Mouse (Mus musculus): ENCODE measurements around the gene Prodh2. TPM values are rescaled to one million over a fixed set of nuclear protein-coding genes. Genes with fewer than 3 reads are reported as not detected.

Gene Prodh2
- polyA plus RNA-seq, 1 experiment: not detected

- Histone ChIP-seq H3K4me1 (ENCODE audit: control insufficient read depth, insufficient read depth, low read length) (peaks cover 18% of the 10 kb centered on the region), H3K4me3 (ENCODE audit: insufficient read depth, low read depth, low read length) (peak overlapping the region; percentile 44), H3K27ac (ENCODE audit: insufficient read depth, low read depth, low read length) (peak overlapping the region; percentile 52)
- TF ChIP-seq POLR2A (IDR thresholded peaks at IDR 0.05; ENCODE audit: insufficient read depth, low read depth, low read length) (no peak), CTCF (IDR thresholded peaks at IDR 0.05; ENCODE audit: insufficient read depth, low read depth, low read length) (no peak)
- under 1% methylated on average over 23 of the region's 23 CpGs for WGBS
These were observed 59.7 kb downstream of the Prodh2 start for GRCm38 (mm10) chr7:30553021-30553589.

GRCm38 (mm10) chr7:30553810-30554584 lies 60.6 kb downstream of the Prodh2 start:
- TF ChIP-seq POLR2A (IDR thresholded peaks at IDR 0.05; ENCODE audit: insufficient read depth, low read depth, low read length) (no peak), CTCF (IDR thresholded peaks at IDR 0.05; ENCODE audit: insufficient read depth, low read depth, low read length) (no peak)
- no peak overlapping the region for H3K4me3 ChIP-seq (ENCODE audit: insufficient read depth, low read depth, low read length)
- H3K27ac ChIP-seq (ENCODE audit: insufficient read depth, low read depth, low read length): no peak overlapping the region
- 82% methylated on average over 22 of the region's 22 CpGs for WGBS
- peaks cover 23% of the 10 kb centered on the region for H3K4me1 ChIP-seq (ENCODE audit: control insufficient read depth, insufficient read depth, low read length)

DNA sequence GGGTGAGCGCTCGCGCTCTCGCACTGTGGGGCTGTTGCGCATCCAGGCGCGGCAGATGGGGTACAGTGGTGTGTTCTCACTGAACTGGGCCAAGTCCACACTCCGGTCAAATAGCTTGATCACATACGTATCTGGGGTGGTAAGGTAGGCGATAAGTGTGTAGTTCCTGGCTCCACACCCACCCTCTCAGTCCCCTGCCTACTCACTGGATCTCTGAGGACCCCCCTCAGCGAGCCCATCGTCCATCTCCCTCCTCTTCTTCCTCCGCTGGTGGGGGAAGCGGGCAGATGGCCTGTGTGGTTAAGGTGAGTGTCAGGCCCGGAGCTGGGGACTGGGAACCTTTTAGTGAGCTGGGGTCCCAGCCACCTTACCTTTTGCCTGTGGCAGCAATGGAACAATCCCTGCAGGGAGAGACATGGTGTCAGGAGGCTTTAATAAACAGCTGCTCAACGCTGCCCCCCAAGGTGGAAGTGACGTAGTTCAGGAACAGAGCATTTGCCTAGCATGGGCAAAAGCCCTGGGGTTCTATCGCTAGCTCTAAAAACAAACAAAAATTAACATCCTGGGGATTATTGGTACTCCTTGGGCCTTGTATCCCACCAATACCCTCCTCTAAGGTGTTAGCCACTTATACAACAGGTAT lies 63.6 kb downstream of the Prodh2 start:
- Histone ChIP-seq H3K4me1 (ENCODE audit: control insufficient read depth, insufficient read depth, low read length) (peaks cover 24% of the 10 kb centered on the region), H3K27ac (ENCODE audit: insufficient read depth, low read depth, low read length) (no peak overlapping the region), H3K4me3 (ENCODE audit: insufficient read depth, low read depth, low read length) (no peak overlapping the region)
- no peak for TF ChIP-seq CTCF (IDR thresholded peaks at IDR 0.05; ENCODE audit: insufficient read depth, low read depth, low read length)
- TF ChIP-seq POLR2A (IDR thresholded peaks at IDR 0.05; ENCODE audit: insufficient read depth, low read depth, low read length): no peak
- WGBS: 89% methylated on average over 18 of the region's 18 CpGs

DNA sequence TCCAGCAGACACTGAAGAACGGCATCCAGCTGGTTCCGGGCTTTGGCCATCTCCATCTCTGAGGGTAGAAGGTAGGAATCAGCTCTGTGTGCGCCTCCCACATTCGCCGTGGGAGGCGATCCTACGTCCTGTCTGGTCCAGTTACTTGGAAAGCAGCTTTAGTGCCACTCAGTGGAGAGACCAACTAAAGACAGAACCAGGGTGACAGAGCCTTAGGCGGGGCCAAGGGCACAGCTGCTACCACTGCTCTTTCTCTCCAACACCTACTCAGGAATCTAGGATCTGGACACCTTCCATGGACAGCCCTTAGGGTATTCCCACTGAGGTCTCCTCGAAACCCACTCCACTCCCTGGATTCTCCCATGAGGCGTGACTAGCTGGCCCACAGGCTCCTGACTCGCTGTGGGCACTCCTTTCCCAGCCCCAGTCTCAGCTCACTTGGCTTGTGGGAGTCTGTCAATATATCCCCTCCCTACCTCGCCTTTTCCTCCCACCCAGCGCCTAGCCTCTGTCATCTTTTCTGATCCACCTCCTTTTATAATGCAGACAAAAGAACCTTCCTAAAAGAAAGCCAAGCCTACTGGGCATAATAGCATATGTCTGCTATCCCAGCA lies 64.6 kb downstream of the Prodh2 start:
- peaks cover 22% of the 10 kb centered on the region for H3K4me1 ChIP-seq (ENCODE audit: control insufficient read depth, insufficient read depth, low read length)
- 87% methylated on average over 13 of the region's 13 CpGs for WGBS
- no peak overlapping the region for H3K4me3 ChIP-seq (ENCODE audit: insufficient read depth, low read depth, low read length)
- H3K27ac ChIP-seq (ENCODE audit: insufficient read depth, low read depth, low read length): no peak overlapping the region
- no peak for TF ChIP-seq POLR2A (IDR thresholded peaks at IDR 0.05; ENCODE audit: insufficient read depth, low read depth, low read length)
- TF ChIP-seq CTCF (IDR thresholded peaks at IDR 0.05; ENCODE audit: insufficient read depth, low read depth, low read length): no peak

DNA sequence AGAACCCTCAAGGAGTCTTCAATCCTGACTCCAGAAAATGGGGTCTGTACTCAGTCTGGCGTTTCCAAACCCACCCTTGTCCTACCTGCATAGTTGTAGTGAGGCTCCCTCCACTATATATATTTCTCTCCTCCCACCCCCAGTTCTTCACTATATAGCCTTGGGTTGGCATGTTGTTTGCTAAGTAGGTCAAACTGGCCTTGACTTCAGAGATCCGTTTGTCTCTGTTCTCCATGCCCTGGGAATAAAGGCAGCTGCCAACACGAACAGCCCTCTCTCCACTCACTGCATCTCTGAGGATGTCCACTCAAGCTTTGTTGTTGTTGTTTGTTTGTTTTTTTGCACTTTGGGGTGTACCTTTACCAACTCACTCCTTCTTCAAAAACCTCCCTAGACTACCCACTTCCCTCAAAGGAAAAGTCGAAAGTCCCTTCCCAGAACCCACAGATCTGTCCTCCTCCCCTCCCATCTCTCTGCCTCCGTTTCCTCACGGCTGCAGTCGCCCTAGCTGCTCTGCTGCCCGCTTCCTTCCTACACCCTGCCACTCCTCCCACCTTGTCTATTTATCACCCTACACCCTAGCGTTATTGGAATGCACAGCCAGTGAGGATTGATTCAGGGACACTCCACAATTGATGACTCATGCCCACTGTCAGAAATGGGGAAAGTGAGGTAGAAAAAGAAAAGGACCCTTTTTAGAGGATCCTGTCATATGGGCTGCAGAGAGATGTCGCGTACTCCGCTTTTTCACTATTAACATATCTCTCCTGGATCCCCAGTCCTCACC lies 65.4 kb downstream of the Prodh2 start:
- H3K4me3 ChIP-seq (ENCODE audit: insufficient read depth, low read depth, low read length): peak overlapping the region; percentile 63
- peaks cover 14% of the 10 kb centered on the region for H3K4me1 ChIP-seq (ENCODE audit: control insufficient read depth, insufficient read depth, low read length)
- 8% methylated on average over 12 of the region's 12 CpGs for WGBS
- TF ChIP-seq CTCF (IDR thresholded peaks at IDR 0.05; ENCODE audit: insufficient read depth, low read depth, low read length): no peak
- TF ChIP-seq POLR2A (IDR thresholded peaks at IDR 0.05; ENCODE audit: insufficient read depth, low read depth, low read length): no peak
- no peak overlapping the region; the same call in 1 of the 2 replicates for H3K27ac ChIP-seq (ENCODE audit: insufficient read depth, low read depth, low read length)

DNA sequence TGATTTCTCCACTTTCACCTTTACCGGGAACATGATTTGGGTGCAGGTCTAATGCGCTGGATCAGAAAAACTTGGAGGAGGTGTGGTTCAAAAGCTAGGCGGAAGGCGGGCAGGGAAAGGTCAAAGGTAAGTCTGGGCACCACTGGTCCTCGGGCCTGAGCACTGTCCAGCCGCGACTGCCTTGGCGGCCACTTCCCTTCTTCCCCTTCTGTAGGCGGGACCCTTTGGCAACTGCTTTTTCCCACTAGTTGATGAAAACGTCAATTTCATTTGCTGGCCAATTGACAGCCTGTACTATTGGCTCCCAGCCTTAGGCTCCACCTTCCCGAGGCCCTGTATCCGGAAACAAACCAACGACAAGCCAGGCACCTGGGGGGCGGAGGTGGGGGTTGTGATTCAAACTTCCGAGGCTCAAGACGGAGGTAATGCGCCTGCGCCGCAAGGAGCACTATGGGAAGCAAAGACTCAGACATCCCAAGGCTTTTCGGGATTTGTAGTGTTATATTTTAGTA lies 66.1 kb downstream of the Prodh2 start, which contains the start of gene Lin37:
Lin37 (minus strand) TSS at position 396 of the 512 bp plus-strand sequence.
- H3K4me1 ChIP-seq (ENCODE audit: control insufficient read depth, insufficient read depth, low read length): peaks cover 21% of the 10 kb centered on the region
- WGBS: under 1% methylated on average over 20 of the region's 20 CpGs
- TF ChIP-seq CTCF (IDR thresholded peaks at IDR 0.05; ENCODE audit: insufficient read depth, low read depth, low read length) (no peak), POLR2A (IDR thresholded peaks at IDR 0.05; ENCODE audit: insufficient read depth, low read depth, low read length) (0 out of 2 replicates have a peak, but pooled peaks have one; percentile 48)
- H3K27ac ChIP-seq (ENCODE audit: insufficient read depth, low read depth, low read length): no peak within 1 kb of the TSS; the same call in 1 of the 2 replicates
- H3K4me3 ChIP-seq (ENCODE audit: insufficient read depth, low read depth, low read length): peak within 1 kb of the TSS; percentile 63

GRCm38 (mm10) chr7:30560296-30560695 lies 66.9 kb downstream of the Prodh2 start:
- Histone ChIP-seq H3K4me3 (ENCODE audit: insufficient read depth, low read depth, low read length) (no peak overlapping the region), H3K27ac (ENCODE audit: insufficient read depth, low read depth, low read length) (no peak overlapping the region), H3K4me1 (ENCODE audit: control insufficient read depth, insufficient read depth, low read length) (peaks cover 21% of the 10 kb centered on the region)
- WGBS: 65% methylated on average over 2 of the region's 2 CpGs
- TF ChIP-seq CTCF (IDR thresholded peaks at IDR 0.05; ENCODE audit: insufficient read depth, low read depth, low read length): no peak
- TF ChIP-seq POLR2A (IDR thresholded peaks at IDR 0.05; ENCODE audit: insufficient read depth, low read depth, low read length): no peak

Measured in olfactory bulb, adult 2 months (tissue).